18 mouse cellular contexts compared by ENCODE assay signal in the genomic region with DNA sequence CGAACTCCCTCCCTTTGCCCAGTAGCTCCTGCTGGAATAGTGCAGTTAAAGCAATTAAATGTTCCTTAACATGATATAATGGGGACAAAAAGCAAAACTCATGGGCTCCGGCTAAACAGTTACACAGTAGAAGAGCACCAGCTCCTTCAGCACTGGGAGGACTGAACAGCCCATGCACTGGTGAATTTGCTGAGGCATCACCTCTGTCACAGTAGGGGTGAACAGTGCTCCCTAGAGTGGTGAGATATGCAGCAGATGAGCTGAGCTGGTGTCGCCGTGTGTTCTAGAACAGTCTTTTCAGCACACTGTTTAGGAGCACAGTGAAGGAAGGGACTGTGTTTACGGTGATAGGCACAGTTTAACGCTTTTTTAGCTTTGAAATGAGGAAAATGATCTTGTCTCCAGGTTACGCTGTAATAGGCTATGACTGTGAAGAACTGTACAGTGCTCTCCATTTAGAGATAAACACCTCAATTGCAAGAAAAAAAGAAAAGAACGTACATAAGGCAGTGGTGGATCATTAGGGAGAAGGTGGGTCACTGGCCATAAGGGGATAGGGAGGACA.
A peak's percentile ranks its signal among the peaks of the same experiment; 100 is the strongest.
DNase-seq lines count a peak whose midpoint lies in the region; ATAC-seq and TF ChIP-seq lines count a peak whose summit lies in the region.
"Had no signal": no experiment of that assay in that cellular context is flagged by ENCODE, and none has a peak within 500 bp of the region (broad histone marks: within the 10 kb centered on the region; RNA-seq: fewer than 3 reads in every experiment).

No protein-coding gene starts in this region.

- DNase-seq in spleen, postnatal 36 days (ENCODE audit: low spot score in 2 of 2) = peak; percentile 18 to 29
- no peak for DNase-seq in spleen, adult 12 weeks (ENCODE audit: low spot score)
- DNase-seq in liver, embryonic 14.5 days (ENCODE audit: low read depth in 3 of 3, low spot score in 3 of 3) = no peak
- peak; percentile 34 for DNase-seq in splenic B cell, adult 2 months (ENCODE audit: low read depth, low spot score)
- no peak for DNase-seq in embryo, embryonic 10 days (ENCODE audit: low spot score)
- no peak for DNase-seq in urinary bladder, postnatal 14 days (ENCODE audit: low spot score)
- DNase-seq: cerebellum, postnatal 14 days; gastrocnemius, postnatal 10 days; layer of hippocampus, adult 9-11 months; left cerebral cortex, postnatal 4 days; lung, adult 2 months had no signal

- no peak for TF ChIP-seq EP300 in liver, embryonic 14.5 days (IDR thresholded peaks at IDR 0.05; ENCODE audit: low read depth)

- H3K27me3 ChIP-seq in liver, embryonic 14.5 days (ENCODE audit: control insufficient read depth, insufficient read depth, low read length) = no peaks in the 10 kb centered on the region
- no peaks in the 10 kb centered on the region for H3K27me3 ChIP-seq in splenic B cell, adult 2 months (ENCODE audit: control insufficient read depth, insufficient read depth, low read length, poor library complexity, severe bottlenecking)
- H3K27me3 ChIP-seq in midbrain, embryonic 16.5 days (ENCODE audit: control insufficient read depth, insufficient read depth, low read depth, low read length) = no peaks in the 10 kb centered on the region
- H3K27me3 ChIP-seq: midbrain, embryonic 15.5 days; neural tube, embryonic 13.5 days had no signal

- H3K9me3 ChIP-seq in liver, embryonic 14.5 days (ENCODE audit: control insufficient read depth, low read length) = no peaks in the 10 kb centered on the region
- no peaks in the 10 kb centered on the region for H3K9me3 ChIP-seq in midbrain, embryonic 16.5 days (replicated peaks; ENCODE audit: control insufficient read depth, low read length, poor library complexity, severe bottlenecking)
- H3K9me3 ChIP-seq: midbrain, embryonic 15.5 days; neural tube, embryonic 13.5 days had no signal

- H3K9ac ChIP-seq in liver, embryonic 14.5 days (replicated peaks) = no peak overlapping the region
- H3K9ac ChIP-seq in midbrain, embryonic 16.5 days (ENCODE audit: low read depth, low read length) = no peak overlapping the region
- H3K9ac ChIP-seq: midbrain, embryonic 15.5 days; neural tube, embryonic 13.5 days had no signal

- 53% methylated on average over 8 of the region's 8 CpGs for WGBS in liver, embryonic 14.5 days (ENCODE audit: insufficient replicate concordance)
- 89% methylated on average over 8 of the region's 8 CpGs for WGBS in midbrain, embryonic 16.5 days

- H3K4me2 ChIP-seq in liver, embryonic 14.5 days (ENCODE audit: low read depth) = no peak overlapping the region
- H3K4me2 ChIP-seq in midbrain, embryonic 16.5 days (ENCODE audit: low read length) = no peak overlapping the region
- H3K4me2 ChIP-seq: midbrain, embryonic 15.5 days; neural tube, embryonic 13.5 days had no signal

- H3K4me3 ChIP-seq in liver, embryonic 14.5 days (ENCODE audit: insufficient read depth in 1 of 2, low read depth in 2 of 2, low read length in 2 of 2) = no peak overlapping the region
- no peak overlapping the region for H3K4me3 ChIP-seq in midbrain, embryonic 16.5 days (ENCODE audit: low read depth, low read length)
- H3K4me3 ChIP-seq: embryonic facial prominence, embryonic 10.5 days; erythroblast, embryonic 14.5 days; midbrain, embryonic 15.5 days; neural tube, embryonic 13.5 days had no signal

- no peak for TF ChIP-seq CTCF in liver, embryonic 14.5 days (IDR thresholded peaks at IDR 0.05; ENCODE audit: low read depth)

- no peak overlapping the region for H3K27ac ChIP-seq in liver, embryonic 14.5 days
- H3K27ac ChIP-seq in midbrain, embryonic 16.5 days (ENCODE audit: low read length) = no peak overlapping the region
- H3K27ac ChIP-seq: embryonic facial prominence, embryonic 10.5 days; macrophage; midbrain, embryonic 15.5 days; neural tube, embryonic 13.5 days had no signal

- peaks cover 19 to 32% of the 10 kb centered on the region in 2 experiments for H3K4me1 ChIP-seq in liver, embryonic 14.5 days (replicated peaks; ENCODE audit: control insufficient read depth in 2 of 2, insufficient read depth in 2 of 2, low read length in 1 of 2)
- no peaks in the 10 kb centered on the region for H3K4me1 ChIP-seq in midbrain, embryonic 16.5 days (ENCODE audit: control insufficient read depth, insufficient read depth, low read length)
- H3K4me1 ChIP-seq: embryonic facial prominence, embryonic 10.5 days; midbrain, embryonic 15.5 days; neural tube, embryonic 13.5 days had no signal

- no peaks in the 10 kb centered on the region for H3K36me3 ChIP-seq in liver, embryonic 14.5 days (replicated peaks; ENCODE audit: control insufficient read depth, insufficient read depth, low read depth)
- no peaks in the 10 kb centered on the region for H3K36me3 ChIP-seq in splenic B cell, adult 2 months (ENCODE audit: control insufficient read depth, insufficient read depth, low read length, poor library complexity, severe bottlenecking)
- no peaks in the 10 kb centered on the region for H3K36me3 ChIP-seq in midbrain, embryonic 16.5 days (ENCODE audit: control insufficient read depth, insufficient read depth, low read length)
- H3K36me3 ChIP-seq: embryonic facial prominence, embryonic 10.5 days; midbrain, embryonic 15.5 days; neural tube, embryonic 13.5 days had no signal

- 0 out of 2 replicates have a peak, but pooled peaks have one; percentile 25 for ATAC-seq in liver, embryonic 14.5 days (ENCODE audit: insufficient read depth)
- ATAC-seq in midbrain, embryonic 16.5 days = no peak
- ATAC-seq: forebrain, embryonic 16.5 days; midbrain, embryonic 15.5 days had no signal

Comparison
In these comparisons a context has a peak if more than half of its experiments do, and no peak if none do; other contexts are left out.
1. DNase-seq: peak in spleen, postnatal 36 days (2 of 2) and splenic B cell, adult 2 months (single experiment); none in spleen, adult 12 weeks (single experiment), liver, embryonic 14.5 days (0 of 3), embryo, embryonic 10 days (single experiment) and urinary bladder, postnatal 14 days (single experiment).